ENCODE assay signal across 7 mouse cellular contexts in the genomic region with DNA sequence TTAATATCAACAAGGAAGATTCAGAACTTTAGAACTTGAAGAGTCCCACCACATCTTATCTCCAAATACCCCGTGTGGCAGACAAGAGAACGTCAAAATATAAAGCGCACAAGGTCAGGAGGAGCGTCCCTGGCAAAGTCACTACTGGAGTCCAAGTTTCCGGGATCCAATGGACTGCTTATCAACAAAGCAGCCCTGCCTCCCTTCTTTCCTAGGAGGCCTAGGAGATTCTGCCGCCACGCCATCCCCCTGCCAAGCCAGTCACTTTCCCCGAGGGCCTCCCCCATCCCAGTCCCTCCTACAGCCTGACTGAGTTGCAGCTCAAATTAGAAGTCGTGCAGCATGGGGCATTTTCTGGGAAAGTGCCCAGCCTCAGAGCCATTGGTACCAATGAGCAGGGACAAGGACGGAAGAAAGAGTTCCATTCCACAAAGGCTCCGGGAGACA. TPM values are rescaled to one million over a fixed set of nuclear protein-coding genes. Genes with fewer than 3 reads are reported as not detected.
DNase-seq lines count a peak whose midpoint lies in the region; ATAC-seq and TF ChIP-seq lines count a peak whose summit lies in the region.

No protein-coding gene starts in this region.

- TF ChIP-seq EP300 in ES-Bruce4 (IDR thresholded peaks at IDR 0.05; ENCODE audit: insufficient read depth, low read depth, low read length), result no peak

- no peak for TF ChIP-seq POLR2A in ES-Bruce4 (IDR thresholded peaks at IDR 0.05; ENCODE audit: insufficient read depth, low read length)

- no peaks in the 10 kb centered on the region for H3K9me3 ChIP-seq in ES-Bruce4 (replicated peaks; ENCODE audit: control insufficient read depth, insufficient read depth, low read length, poor library complexity, severe bottlenecking)
- H3K9me3 ChIP-seq in hindbrain, embryonic 12.5 days (replicated peaks), result no peaks in the 10 kb centered on the region
- H3K9me3 ChIP-seq in midbrain, embryonic 12.5 days, result no peaks in the 10 kb centered on the region
- H3K9me3 ChIP-seq in stomach, embryonic 16.5 days (replicated peaks; ENCODE audit: control insufficient read depth, low read length), result no peaks in the 10 kb centered on the region

- H3K36me3 ChIP-seq in ES-Bruce4 (ENCODE audit: control insufficient read depth, insufficient read depth, low read length, poor library complexity, severe bottlenecking), result no peaks in the 10 kb centered on the region
- H3K36me3 ChIP-seq in hindbrain, embryonic 12.5 days, result no peaks in the 10 kb centered on the region
- no peaks in the 10 kb centered on the region for H3K36me3 ChIP-seq in midbrain, embryonic 12.5 days
- H3K36me3 ChIP-seq in stomach, embryonic 16.5 days (ENCODE audit: control insufficient read depth, insufficient read depth, low read length), result no peaks in the 10 kb centered on the region

- H3K4me2 ChIP-seq in hindbrain, embryonic 12.5 days (replicated peaks), result peak overlapping the region; percentile 69
- peak overlapping the region; percentile 94 for H3K4me2 ChIP-seq in midbrain, embryonic 12.5 days (replicated peaks)
- peak overlapping the region; percentile 85 for H3K4me2 ChIP-seq in stomach, embryonic 16.5 days (ENCODE audit: low read depth, low read length)

- H3K9ac ChIP-seq in ES-Bruce4 (ENCODE audit: low read depth, poor library complexity, severe bottlenecking), result peak overlapping the region; percentile 40
- H3K9ac ChIP-seq in hindbrain, embryonic 12.5 days, result peak overlapping the region; percentile 66
- peak overlapping the region; percentile 73 for H3K9ac ChIP-seq in midbrain, embryonic 12.5 days (replicated peaks)
- peak overlapping the region; percentile 76 for H3K9ac ChIP-seq in stomach, embryonic 16.5 days (ENCODE audit: low read length)

- H3K4me1 ChIP-seq in ES-Bruce4 (ENCODE audit: control insufficient read depth, insufficient read depth, low read length), result no peaks in the 10 kb centered on the region
- H3K4me1 ChIP-seq in hindbrain, embryonic 12.5 days, result peaks cover 14% of the 10 kb centered on the region
- H3K4me1 ChIP-seq in midbrain, embryonic 12.5 days, result peaks cover 20% of the 10 kb centered on the region
- peaks cover 11% of the 10 kb centered on the region for H3K4me1 ChIP-seq in stomach, embryonic 16.5 days (ENCODE audit: control insufficient read depth, insufficient read depth, low read length)

- no peak for TF ChIP-seq CTCF in ES-Bruce4 (IDR thresholded peaks at IDR 0.05; ENCODE audit: low read depth, low read length)

- H3K27ac ChIP-seq in ES-Bruce4 (ENCODE audit: insufficient read depth, low read length), result no peak overlapping the region
- H3K27ac ChIP-seq in hindbrain, embryonic 12.5 days, result no peak overlapping the region
- peak overlapping the region; percentile 52; the same call in 1 of the 2 replicates for H3K27ac ChIP-seq in midbrain, embryonic 12.5 days (replicated peaks)
- peak overlapping the region; percentile 81 for H3K27ac ChIP-seq in stomach, embryonic 16.5 days (ENCODE audit: low read length)

- H3K4me3 ChIP-seq in ES-Bruce4 (ENCODE audit: low read depth, low read length), result peak overlapping the region; percentile 70
- H3K4me3 ChIP-seq in hindbrain, embryonic 12.5 days, result peak overlapping the region; percentile 69
- peak overlapping the region; percentile 80 for H3K4me3 ChIP-seq in midbrain, embryonic 12.5 days
- H3K4me3 ChIP-seq in stomach, embryonic 16.5 days (replicated peaks; ENCODE audit: low read length), result peak overlapping the region; percentile 81

- peak; percentile 57 for DNase-seq in adrenal gland, postnatal 10 days
- peak; percentile 47 to 67 for DNase-seq in left cerebral cortex, postnatal 10 days (ENCODE audit: extremely low spot score in 1 of 2, low spot score in 2 of 2)

- WGBS in hindbrain, embryonic 12.5 days, result 25% methylated on average over 11 of the region's 11 CpGs
- 21% methylated on average over 11 of the region's 11 CpGs for WGBS in midbrain, embryonic 12.5 days
- WGBS in stomach, embryonic 16.5 days, result 12% methylated on average over 11 of the region's 11 CpGs

- H3K27me3 ChIP-seq in ES-Bruce4 (ENCODE audit: control insufficient read depth, insufficient read depth, low read length, poor library complexity, severe bottlenecking), result no peaks in the 10 kb centered on the region
- H3K27me3 ChIP-seq in hindbrain, embryonic 12.5 days, result no peaks in the 10 kb centered on the region
- no peaks in the 10 kb centered on the region for H3K27me3 ChIP-seq in midbrain, embryonic 12.5 days
- H3K27me3 ChIP-seq in stomach, embryonic 16.5 days (ENCODE audit: control insufficient read depth, insufficient read depth, low read length), result no peaks in the 10 kb centered on the region

- ATAC-seq in frontal cortex, adult (ENCODE audit: low TSS enrichment), result peak; percentile 21
- no peak for ATAC-seq in hindbrain, embryonic 12.5 days (ENCODE audit: low FRiP score)
- no peak for ATAC-seq in midbrain, embryonic 12.5 days (ENCODE audit: low FRiP score, low read depth)
- ATAC-seq in stomach, embryonic 16.5 days (ENCODE audit: insufficient read depth, low FRiP score), result no peak

- intact Hi-C loops in left cerebral cortex, postnatal 10 days (cut with DNase I), result loop anchor here (5.0 kb wide), 1 partner anchor 60 kb away; no protein-coding TSS in a partner anchor

RNA-seq across cellular contexts. Expression of a gene that starts 0.8 kb away (rescaled TPM):
- 9.9 and 12.4 TPM in 2 replicates for polyA plus RNA-seq in ES-Bruce4 (2011; ENCODE audit: insufficient read depth, insufficient read length, low read depth, missing spikeins)
- 10 to 100 TPM; 49.9 to 61.5 TPM for total RNA-seq in adrenal gland, postnatal 10 days (2021)
- 40.8 and 45.4 TPM in 2 replicates for polyA plus RNA-seq in hindbrain, embryonic 12.5 days (2016; fragmentation: Nextera tagmentation; extraction: Ambion mirVana)
- total RNA-seq in left cerebral cortex, postnatal 10 days (2021), result 100 to 1,000 TPM; 132 to 133 TPM
- polyA plus RNA-seq in midbrain, embryonic 12.5 days (2016; fragmentation: Nextera tagmentation; extraction: Ambion mirVana), result 33.3 and 37.3 TPM in 2 replicates
- polyA plus RNA-seq in stomach, embryonic 16.5 days (2015; fragmentation: Nextera tagmentation; extraction: Ambion mirVana), result 29.9 and 35.8 TPM in 2 replicates

RNA-seq across cellular contexts. Expression of a gene that starts 1.2 kb away (rescaled TPM):
- 6.9 and 7.3 TPM in 2 replicates for polyA plus RNA-seq in ES-Bruce4 (2011; ENCODE audit: insufficient read depth, insufficient read length, low read depth, missing spikeins)
- total RNA-seq in adrenal gland, postnatal 10 days (2021), result 1 to 10 TPM; 1.1 to 1.5 TPM
- polyA plus RNA-seq in hindbrain, embryonic 12.5 days (2016; fragmentation: Nextera tagmentation; extraction: Ambion mirVana), result 5.0 and 6.7 TPM in 2 replicates
- total RNA-seq in left cerebral cortex, postnatal 10 days (2021), result 1 to 10 TPM; 5.2 to 7.3 TPM
- 2.5 and 2.7 TPM in 2 replicates for polyA plus RNA-seq in midbrain, embryonic 12.5 days (2016; fragmentation: Nextera tagmentation; extraction: Ambion mirVana)
- 1.4 TPM in 2 replicates for polyA plus RNA-seq in stomach, embryonic 16.5 days (2015; fragmentation: Nextera tagmentation; extraction: Ambion mirVana)

Comparison
In these comparisons a context has a peak if more than half of its experiments do, and no peak if none do; other contexts are left out.
1. H3K27ac ChIP-seq: peak in midbrain, embryonic 12.5 days (single experiment) and stomach, embryonic 16.5 days (single experiment); none in ES-Bruce4 (single experiment) and hindbrain, embryonic 12.5 days (single experiment).
2. Peak in every context shown above with its lines, with median percentiles within 50 percentile points of each other: H3K4me3 ChIP-seq, H3K9ac ChIP-seq and H3K4me2 ChIP-seq.